Mouse (Mus musculus): Measurements from ENCODE around the gene Hmgb1. TPM values are rescaled to one million over a fixed set of nuclear protein-coding genes. Genes with fewer than 3 reads are reported as not detected.

The Hmgb1 gene
- total RNA-seq, 4 experiments from 2014 or later = 77.8 to 97.3 (median 89.0) TPM

DNA sequence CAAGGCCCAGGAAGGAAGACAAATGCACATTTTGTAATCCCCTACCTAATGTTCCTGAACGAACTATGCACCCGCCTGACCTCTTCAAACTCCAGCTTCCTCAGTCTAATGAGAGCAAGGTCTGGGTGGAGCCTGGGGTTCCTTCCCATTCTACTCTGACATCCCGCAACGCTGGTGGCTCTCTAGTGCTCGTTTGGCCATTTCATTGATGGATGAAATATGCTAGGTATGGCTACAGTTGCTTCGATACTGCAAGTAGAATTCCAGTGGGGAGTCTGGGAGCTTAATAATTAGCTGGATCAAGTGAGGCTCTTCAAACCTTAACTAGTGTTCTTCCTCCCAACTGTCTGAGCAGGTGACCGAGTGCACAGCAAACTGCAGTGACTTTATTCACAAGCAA, 163.2 kb downstream of the Hmgb1 start:
- DNase-seq (ENCODE audit: low spot score) = no peak

DNA sequence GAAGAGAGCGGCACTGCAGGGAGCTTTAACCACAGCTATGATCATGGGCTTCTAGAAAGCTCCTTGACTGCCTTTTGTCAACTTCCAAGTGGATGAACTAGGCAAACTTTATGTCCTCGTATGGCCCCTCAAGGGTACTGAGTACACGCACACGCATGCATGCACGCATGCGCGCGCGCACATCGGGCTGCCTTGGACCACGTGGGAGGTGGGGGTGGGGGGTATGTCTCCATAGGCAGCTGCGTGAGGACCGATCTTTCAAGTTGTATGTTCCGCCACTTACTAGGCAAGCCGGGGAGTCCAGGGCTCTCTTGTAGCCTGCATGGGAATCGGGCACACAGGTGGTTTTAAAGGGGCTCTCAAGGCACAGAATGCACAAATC, 163.6 kb downstream of the Hmgb1 start:
- DNase-seq (ENCODE audit: low spot score) = no peak

- DNase-seq (ENCODE audit: low spot score) = no peak
Observed at GRCm38 (mm10) chr5:149020059-149020680, 164.1 kb downstream of the Hmgb1 start.

GRCm38 (mm10) chr5:149017666-149018415, 166.4 kb downstream of the Hmgb1 start:
- no peak for DNase-seq (ENCODE audit: low spot score)

GRCm38 (mm10) chr5:149017181-149017580, 167.1 kb downstream of the Hmgb1 start:
- DNase-seq (ENCODE audit: low spot score) = no peak

DNA sequence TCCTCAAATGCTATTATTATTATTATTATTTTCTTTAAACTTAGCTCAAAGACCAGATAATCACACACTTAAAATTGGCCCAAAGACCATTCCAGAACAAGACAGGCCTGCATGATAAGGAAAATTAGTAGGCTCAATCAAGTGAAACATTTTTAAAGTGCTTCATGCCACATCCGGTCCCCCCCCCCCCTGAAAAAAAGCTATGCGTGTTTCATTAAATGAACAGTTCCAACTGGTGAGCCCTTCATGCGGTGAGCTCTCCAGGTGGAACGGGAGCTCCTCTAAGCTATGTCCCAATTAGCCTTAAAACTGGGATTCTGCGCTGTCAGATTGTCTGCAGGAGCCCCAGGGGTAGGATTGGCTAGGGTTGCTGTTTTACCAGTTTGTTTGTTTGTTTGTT, 168.0 kb downstream of the Hmgb1 start:
- DNase-seq (ENCODE audit: low spot score) = no peak

- DNase-seq (ENCODE audit: low spot score) = no peak
Observed at GRCm38 (mm10) chr5:149015335-149016201, 168.7 kb downstream of the Hmgb1 start.

DNA sequence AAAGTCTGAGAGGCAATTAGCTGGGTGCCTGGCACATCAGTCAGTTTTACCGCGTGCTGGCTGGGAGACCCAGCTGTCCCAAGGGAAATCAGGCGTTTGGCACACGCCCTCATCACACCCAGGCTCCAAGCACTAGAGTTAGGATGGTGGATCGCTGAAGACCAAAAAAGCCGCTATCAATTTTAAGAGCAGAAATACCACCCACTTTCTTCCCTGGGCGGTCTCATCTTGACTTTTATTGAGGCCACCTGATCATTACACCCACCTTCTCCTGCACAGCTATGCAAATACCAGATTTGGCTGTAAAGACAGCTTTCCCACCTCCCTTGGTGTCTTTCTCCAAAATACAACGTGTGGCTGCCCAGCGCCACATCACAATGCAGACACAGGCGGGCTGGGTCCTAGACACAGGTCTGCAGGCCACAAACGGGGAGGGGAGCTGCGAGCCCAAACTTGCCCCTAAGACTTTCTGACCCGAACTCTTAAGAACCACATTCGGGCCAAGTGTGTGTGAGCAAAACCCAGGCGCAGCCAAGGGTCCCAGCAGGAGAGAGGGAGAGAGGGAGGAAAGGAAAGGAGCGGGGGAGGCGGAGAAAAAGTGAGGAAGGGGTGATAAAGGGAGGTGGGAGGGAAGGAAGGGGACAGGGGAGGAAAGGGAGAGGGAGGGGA, 169.6 kb downstream of the Hmgb1 start:
- no peak for DNase-seq (ENCODE audit: low spot score)

- DNase-seq (ENCODE audit: low spot score) = no peak
Observed at GRCm38 (mm10) chr5:149013817-149014508, 170.3 kb downstream of the Hmgb1 start.

- DNase-seq (ENCODE audit: low spot score) = no peak
Observed at GRCm38 (mm10) chr5:149009111-149009510, 175.2 kb downstream of the Hmgb1 start.

DNA sequence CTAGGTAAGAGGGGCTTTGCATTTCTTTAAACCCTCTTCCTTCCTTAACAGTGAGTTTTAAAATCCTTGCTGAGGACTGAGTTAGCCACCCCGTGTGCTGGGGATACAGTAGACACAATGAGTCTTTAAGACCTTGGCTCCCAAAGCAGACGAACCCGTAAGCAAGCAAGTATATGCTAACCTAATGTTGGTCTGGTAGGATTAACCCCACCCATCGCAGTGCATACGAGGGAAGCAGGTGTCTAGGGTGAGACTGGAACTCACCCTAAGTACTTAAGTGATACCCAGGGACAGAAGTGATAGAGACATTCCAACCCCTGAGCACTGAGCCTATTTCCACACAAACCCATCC, 177.0 kb downstream of the Hmgb1 start:
- peak; percentile 35 for DNase-seq (ENCODE audit: low spot score)

DNA sequence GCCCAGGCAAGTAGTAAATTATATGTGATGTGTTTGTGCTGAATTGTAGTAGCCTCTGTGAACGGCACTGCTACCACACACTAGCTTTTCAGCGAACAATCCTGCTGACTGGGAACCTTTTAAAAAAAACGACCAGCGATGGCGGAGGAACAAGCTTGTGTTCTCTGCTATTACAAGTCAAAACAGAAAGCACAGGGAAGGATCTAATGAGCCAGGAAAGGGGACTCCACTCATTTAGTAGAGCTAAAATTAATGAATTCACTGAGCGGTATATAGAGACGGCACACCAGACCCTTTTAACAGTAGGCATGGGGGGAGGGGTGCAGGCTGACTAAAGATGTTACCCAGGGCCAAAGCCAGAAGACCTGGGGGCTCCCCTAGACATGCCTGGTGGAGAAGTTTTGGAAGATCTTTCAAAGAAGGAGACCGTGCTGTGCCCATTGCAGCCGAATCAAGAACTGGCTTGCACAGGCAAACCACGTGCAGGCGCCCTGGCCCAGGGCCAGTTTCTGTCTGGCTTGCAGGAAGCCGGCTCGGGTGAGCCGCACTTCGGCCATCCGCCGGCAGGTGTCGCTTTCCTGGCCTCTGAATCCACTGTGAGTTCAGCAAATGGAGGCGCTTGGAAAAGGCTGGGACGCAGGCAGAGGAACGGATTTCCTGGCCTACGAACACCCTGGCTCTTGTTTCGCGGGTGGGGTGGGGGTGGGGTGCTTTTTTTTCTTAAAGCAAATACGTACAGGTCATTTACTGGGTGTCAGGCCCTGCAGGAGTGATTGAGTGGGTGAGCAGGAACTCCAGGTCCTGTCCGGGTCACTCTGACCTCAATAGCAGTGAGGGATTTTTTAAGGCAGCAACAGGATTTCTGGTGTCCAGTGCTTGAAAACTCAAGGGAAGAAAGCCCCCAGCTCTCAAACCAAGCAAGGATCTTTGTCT, 177.7 kb downstream of the Hmgb1 start:
- peak; percentile 100 for DNase-seq (ENCODE audit: low spot score)

- DNase-seq (ENCODE audit: low spot score) = no peak
Observed at GRCm38 (mm10) chr5:149005701-149006361, 178.5 kb downstream of the Hmgb1 start.

- no peak for DNase-seq (ENCODE audit: low spot score)
Observed at GRCm38 (mm10) chr5:149005083-149005482, 179.2 kb downstream of the Hmgb1 start.

GRCm38 (mm10) chr5:149003137-149003536, 181.2 kb downstream of the Hmgb1 start:
- DNase-seq (ENCODE audit: low spot score) = no peak

DNA sequence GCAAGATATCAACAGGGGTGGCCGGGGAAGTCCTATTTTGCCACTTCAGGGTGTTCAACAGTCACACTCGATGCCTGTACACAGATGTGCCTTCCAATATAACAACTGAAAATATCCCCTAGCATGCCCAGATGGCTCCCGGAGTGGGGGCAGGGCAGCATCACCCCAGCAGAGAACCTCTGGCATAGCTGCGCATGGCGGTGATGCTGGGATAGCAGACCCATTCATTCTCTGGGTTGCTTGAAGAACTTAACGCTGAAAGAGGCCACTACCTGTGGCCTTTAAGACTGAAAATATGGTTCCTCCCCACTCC, 181.5 kb downstream of the Hmgb1 start:
- no peak for DNase-seq (ENCODE audit: low spot score)

DNA sequence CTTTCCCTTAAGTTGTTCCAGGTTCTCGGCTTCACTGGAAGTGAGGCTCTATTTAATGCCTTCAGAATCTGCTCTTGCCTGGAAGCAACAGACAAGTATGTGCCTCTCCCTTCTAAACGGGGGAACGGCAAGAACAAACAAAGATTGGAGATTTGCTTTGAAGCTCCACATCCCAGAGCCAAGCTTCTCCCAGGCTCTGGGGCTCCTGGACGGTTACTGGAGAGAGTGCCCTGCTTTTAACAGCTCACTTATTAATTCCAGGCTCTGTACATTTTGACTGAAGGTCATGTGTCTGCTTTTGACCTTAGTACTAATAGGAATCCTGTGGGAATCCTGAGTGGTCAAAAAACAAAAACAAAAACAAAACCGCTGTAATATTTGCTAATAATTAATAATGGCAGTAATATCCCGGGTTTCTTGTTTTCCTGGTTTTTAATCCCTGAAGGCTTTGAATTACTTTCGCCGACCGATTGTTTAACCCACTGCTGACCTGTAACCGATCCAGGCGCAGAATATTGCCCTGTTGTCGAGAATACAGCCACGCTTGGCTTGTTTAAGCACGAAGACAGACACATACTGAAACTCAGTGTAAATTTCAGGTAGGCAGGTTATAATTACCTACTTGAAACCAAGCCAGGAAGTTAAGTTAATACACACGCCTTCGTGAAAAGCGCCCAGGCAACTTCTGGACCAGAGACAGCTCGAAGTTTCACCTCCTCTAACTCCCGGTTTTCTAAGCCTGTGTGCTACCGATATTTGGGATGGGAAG, 182.1 kb downstream of the Hmgb1 start:
- no peak for DNase-seq (ENCODE audit: low spot score)

- DNase-seq (ENCODE audit: low spot score) = no peak
Observed at GRCm38 (mm10) chr5:148999802-149000201, 184.5 kb downstream of the Hmgb1 start.

- DNase-seq (ENCODE audit: low spot score) = no peak
Observed at GRCm38 (mm10) chr5:148998512-148998911, 185.8 kb downstream of the Hmgb1 start.
